Mouse (Mus musculus): Measurements from ENCODE around the gene Trim25. TPM values are rescaled to one million over a fixed set of nuclear protein-coding genes. Genes with fewer than 3 reads are reported as not detected.

Gene Trim25
- polyA plus RNA-seq, 1 experiment, result 80.5 TPM

- 39% methylated on average over 3 of the region's 3 CpGs for WGBS
- no peak for TF ChIP-seq CTCF (IDR thresholded peaks at IDR 0.05; ENCODE audit: borderline replicate concordance, control insufficient read depth, extremely low read depth, insufficient read depth, low read length, poor library complexity)
- no peak for TF ChIP-seq POLR2A (IDR thresholded peaks at IDR 0.05; ENCODE audit: control insufficient read depth, extremely low read depth, insufficient read depth, low read length, poor library complexity)
- Histone ChIP-seq H3K27ac (ENCODE audit: control insufficient read depth, insufficient read depth, low read length) (no peak overlapping the region), H3K4me1 (replicated peaks; ENCODE audit: control insufficient read depth, insufficient read depth, low read length) (peaks cover 38% of the 10 kb centered on the region), H3K4me3 (ENCODE audit: control insufficient read depth, insufficient read depth, low read length) (no peak overlapping the region), H3K27me3 (ENCODE audit: control insufficient read depth, insufficient read depth, low read length) (no peaks in the 10 kb centered on the region), H3K36me3 (ENCODE audit: control insufficient read depth, insufficient read depth, low read length) (no peaks in the 10 kb centered on the region)
- DNase-seq, result no peak
Measured at GRCm38 (mm10) chr11:88998406-88998805, 770 bp upstream of the Trim25 start.

GRCm38 (mm10) chr11:88999723-89000526, 749 bp downstream of the Trim25 start:
- peak overlapping the region; percentile 18; the same call in 1 of the 2 replicates for H3K27ac ChIP-seq (ENCODE audit: control insufficient read depth, insufficient read depth, low read length)
- peaks cover 3% of the 10 kb centered on the region; the same call in 1 of the 2 replicates for H3K36me3 ChIP-seq (ENCODE audit: control insufficient read depth, insufficient read depth, low read length)
- under 1% methylated on average over 33 of the region's 33 CpGs for WGBS
- H3K27me3 ChIP-seq (ENCODE audit: control insufficient read depth, insufficient read depth, low read length), result no peaks in the 10 kb centered on the region
- peaks cover 41% of the 10 kb centered on the region for H3K4me1 ChIP-seq (replicated peaks; ENCODE audit: control insufficient read depth, insufficient read depth, low read length)
- H3K4me3 ChIP-seq (ENCODE audit: control insufficient read depth, insufficient read depth, low read length), result peak overlapping the region; percentile 82
- TF ChIP-seq CTCF (IDR thresholded peaks at IDR 0.05; ENCODE audit: borderline replicate concordance, control insufficient read depth, extremely low read depth, insufficient read depth, low read length, poor library complexity), result no peak
- TF ChIP-seq POLR2A (IDR thresholded peaks at IDR 0.05; ENCODE audit: control insufficient read depth, extremely low read depth, insufficient read depth, low read length, poor library complexity), result no peak
- peak; percentile 38 for DNase-seq

GRCm38 (mm10) chr11:89000527-89000819, 1.3 kb downstream of the Trim25 start:
- no peak for DNase-seq
- Histone ChIP-seq H3K4me3 (ENCODE audit: control insufficient read depth, insufficient read depth, low read length) (peak overlapping the region; percentile 82), H3K36me3 (ENCODE audit: control insufficient read depth, insufficient read depth, low read length) (peaks cover 8% of the 10 kb centered on the region), H3K27me3 (ENCODE audit: control insufficient read depth, insufficient read depth, low read length) (no peaks in the 10 kb centered on the region), H3K4me1 (replicated peaks; ENCODE audit: control insufficient read depth, insufficient read depth, low read length) (peaks cover 41% of the 10 kb centered on the region), H3K27ac (ENCODE audit: control insufficient read depth, insufficient read depth, low read length) (peak overlapping the region; percentile 18; the same call in 1 of the 2 replicates)
- TF ChIP-seq POLR2A (IDR thresholded peaks at IDR 0.05; ENCODE audit: control insufficient read depth, extremely low read depth, insufficient read depth, low read length, poor library complexity) (no peak), CTCF (IDR thresholded peaks at IDR 0.05; ENCODE audit: borderline replicate concordance, control insufficient read depth, extremely low read depth, insufficient read depth, low read length, poor library complexity) (no peak)

- TF ChIP-seq CTCF (IDR thresholded peaks at IDR 0.05; ENCODE audit: borderline replicate concordance, control insufficient read depth, extremely low read depth, insufficient read depth, low read length, poor library complexity), result no peak
- TF ChIP-seq POLR2A (IDR thresholded peaks at IDR 0.05; ENCODE audit: control insufficient read depth, extremely low read depth, insufficient read depth, low read length, poor library complexity), result no peak
- H3K4me1 ChIP-seq (replicated peaks; ENCODE audit: control insufficient read depth, insufficient read depth, low read length), result peaks cover 41% of the 10 kb centered on the region
- no peak overlapping the region for H3K27ac ChIP-seq (ENCODE audit: control insufficient read depth, insufficient read depth, low read length)
- DNase-seq, result no peak
- 76% methylated on average over 7 of the region's 7 CpGs for WGBS
- H3K36me3 ChIP-seq (ENCODE audit: control insufficient read depth, insufficient read depth, low read length), result peaks cover 19% of the 10 kb centered on the region
- no peaks in the 10 kb centered on the region for H3K27me3 ChIP-seq (ENCODE audit: control insufficient read depth, insufficient read depth, low read length)
- peak overlapping the region; percentile 24; the same call in 1 of the 2 replicates for H3K4me3 ChIP-seq (ENCODE audit: control insufficient read depth, insufficient read depth, low read length)
Measured at GRCm38 (mm10) chr11:89001569-89001968, 2.4 kb downstream of the Trim25 start.

GRCm38 (mm10) chr11:89002068-89002467, 2.9 kb downstream of the Trim25 start:
- WGBS, result 81% methylated on average over 5 of the region's 5 CpGs
- Histone ChIP-seq H3K36me3 (ENCODE audit: control insufficient read depth, insufficient read depth, low read length) (peaks cover 20% of the 10 kb centered on the region), H3K27me3 (ENCODE audit: control insufficient read depth, insufficient read depth, low read length) (no peaks in the 10 kb centered on the region), H3K4me1 (replicated peaks; ENCODE audit: control insufficient read depth, insufficient read depth, low read length) (peaks cover 41% of the 10 kb centered on the region), H3K27ac (ENCODE audit: control insufficient read depth, insufficient read depth, low read length) (no peak overlapping the region), H3K4me3 (ENCODE audit: control insufficient read depth, insufficient read depth, low read length) (no peak overlapping the region)
- TF ChIP-seq POLR2A (IDR thresholded peaks at IDR 0.05; ENCODE audit: control insufficient read depth, extremely low read depth, insufficient read depth, low read length, poor library complexity) (no peak), CTCF (IDR thresholded peaks at IDR 0.05; ENCODE audit: borderline replicate concordance, control insufficient read depth, extremely low read depth, insufficient read depth, low read length, poor library complexity) (no peak)
- DNase-seq, result no peak

DNA sequence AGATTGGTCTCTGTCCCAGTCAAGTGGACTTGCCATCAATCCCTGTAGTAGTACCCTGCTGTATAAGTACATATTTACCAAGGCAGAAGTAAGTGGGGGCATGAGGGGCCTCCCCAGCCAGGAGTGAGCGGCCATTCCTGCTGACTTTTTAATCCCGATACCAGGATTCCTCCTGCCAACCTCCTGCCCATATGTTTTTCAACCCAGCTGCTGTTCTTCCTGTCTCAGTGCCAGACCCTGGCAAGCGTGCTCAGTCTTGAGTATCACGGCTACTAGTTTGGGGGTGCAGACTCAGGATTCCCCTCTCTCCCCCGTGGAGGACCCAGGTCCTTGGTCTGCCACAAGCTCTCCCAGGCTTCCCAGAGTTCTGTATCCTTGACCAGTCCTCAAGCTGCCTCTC, 3.4 kb downstream of the Trim25 start:
- TF ChIP-seq POLR2A (IDR thresholded peaks at IDR 0.05; ENCODE audit: control insufficient read depth, extremely low read depth, insufficient read depth, low read length, poor library complexity), result no peak
- TF ChIP-seq CTCF (IDR thresholded peaks at IDR 0.05; ENCODE audit: borderline replicate concordance, control insufficient read depth, extremely low read depth, insufficient read depth, low read length, poor library complexity), result no peak
- H3K27ac ChIP-seq (ENCODE audit: control insufficient read depth, insufficient read depth, low read length), result no peak overlapping the region
- H3K27me3 ChIP-seq (ENCODE audit: control insufficient read depth, insufficient read depth, low read length), result no peaks in the 10 kb centered on the region
- no peak for DNase-seq
- peaks cover 41% of the 10 kb centered on the region for H3K4me1 ChIP-seq (replicated peaks; ENCODE audit: control insufficient read depth, insufficient read depth, low read length)
- H3K4me3 ChIP-seq (ENCODE audit: control insufficient read depth, insufficient read depth, low read length), result no peak overlapping the region
- H3K36me3 ChIP-seq (ENCODE audit: control insufficient read depth, insufficient read depth, low read length), result peaks cover 20% of the 10 kb centered on the region
- WGBS, result 75% methylated on average over 5 of the region's 5 CpGs
